Mouse (Mus musculus) cortical plate, adult 2 months (tissue): ENCODE results near the gene Snrnp200. TPM values are rescaled to one million over a fixed set of nuclear protein-coding genes. Genes with fewer than 3 reads are reported as not detected.
"Not testable (repeated sequence)": the region's sequence is repeated elsewhere in the genome, so short reads cannot be mapped to it uniquely, and the experiment has no call there.

Experiments used
- H3K27ac ChIP-seq: fragments of 200-500 bp; 2 replicates; pipeline ENCODE4 v1.5.1; 2012; ENCODE audit warnings: low read length, control low read depth, inconsistent platforms; ENCODE audit not compliant: insufficient read depth
- H3K4me1 ChIP-seq: fragments of 200-500 bp; 2 replicates; pipeline ENCODE4 v1.6.1; 2011; ENCODE audit warnings: low read length; ENCODE audit not compliant: control insufficient read depth, insufficient read depth
- H3K4me3 ChIP-seq: fragments of 200-500 bp; 2 replicates; pipeline ENCODE4 v1.5.1; 2011; ENCODE audit warnings: mild to moderate bottlenecking, low read length, control low read depth; ENCODE audit not compliant: insufficient read depth
- CTCF ChIP-seq: fragments of 200-500 bp; IDR thresholded peaks from 2 replicates; pipeline ENCODE4 v1.5.1; 2011; ENCODE audit warnings: mild to moderate bottlenecking, control low read depth, low read length; ENCODE audit not compliant: insufficient read depth; ENCODE audit errors: extremely low read depth
- POLR2A ChIP-seq: fragments of 200-500 bp; IDR thresholded peaks from 2 replicates; pipeline ENCODE4 v1.6.1; 2011; ENCODE audit warnings: mild to moderate bottlenecking, low read length, control low read depth; ENCODE audit not compliant: insufficient read depth; ENCODE audit errors: extremely low read depth
- polyA plus RNA-seq: library from polyadenylated mRNA; depleted of rRNA; stranded (reverse); fragments of >200 nt; gene quantifications from 2 replicates; pipeline ENCODE4 v1.2.3, GENCODE M21; 2012; rRNA removed

Gene Snrnp200
- polyA plus RNA-seq: 61.7 and 62.3 TPM in 2 replicates

- Histone ChIP-seq H3K4me1 (peaks cover 2% of the 10 kb centered on the region; the same call in 1 of the 2 replicates), H3K4me3 (peak within 1 kb of the TSS; percentile 77), H3K27ac (no peak within 1 kb of the TSS)
- TF ChIP-seq CTCF (no peak), POLR2A (no peak; the same call in 1 of the 2 replicates)
These were observed at the start of gene Snrnp200, which contains the start of gene 1810024B03Rik for GRCm38 (mm10) chr2:127207547-127208451. Gene Snrnp200, plus strand, starts transcription at chr2:127208386. Gene 1810024B03Rik, minus strand, starts transcription at chr2:127208280.

GRCm38 (mm10) chr2:127165675-127166074 is 42.5 kb upstream of the Snrnp200 start:
- no peak overlapping the region for H3K4me3 ChIP-seq
- TF ChIP-seq CTCF (no peak), POLR2A (no peak)
- no peak overlapping the region for H3K27ac ChIP-seq
- no peaks in the 10 kb centered on the region for H3K4me1 ChIP-seq

- H3K4me3 ChIP-seq, H3K27ac ChIP-seq, H3K4me1 ChIP-seq: not testable (repeated sequence)
- 0 out of 2 replicates have a peak, but pooled peaks have one; percentile 4 for TF ChIP-seq CTCF
These were observed 41.9 kb upstream of the Snrnp200 start for GRCm38 (mm10) chr2:127166261-127166660.

DNA sequence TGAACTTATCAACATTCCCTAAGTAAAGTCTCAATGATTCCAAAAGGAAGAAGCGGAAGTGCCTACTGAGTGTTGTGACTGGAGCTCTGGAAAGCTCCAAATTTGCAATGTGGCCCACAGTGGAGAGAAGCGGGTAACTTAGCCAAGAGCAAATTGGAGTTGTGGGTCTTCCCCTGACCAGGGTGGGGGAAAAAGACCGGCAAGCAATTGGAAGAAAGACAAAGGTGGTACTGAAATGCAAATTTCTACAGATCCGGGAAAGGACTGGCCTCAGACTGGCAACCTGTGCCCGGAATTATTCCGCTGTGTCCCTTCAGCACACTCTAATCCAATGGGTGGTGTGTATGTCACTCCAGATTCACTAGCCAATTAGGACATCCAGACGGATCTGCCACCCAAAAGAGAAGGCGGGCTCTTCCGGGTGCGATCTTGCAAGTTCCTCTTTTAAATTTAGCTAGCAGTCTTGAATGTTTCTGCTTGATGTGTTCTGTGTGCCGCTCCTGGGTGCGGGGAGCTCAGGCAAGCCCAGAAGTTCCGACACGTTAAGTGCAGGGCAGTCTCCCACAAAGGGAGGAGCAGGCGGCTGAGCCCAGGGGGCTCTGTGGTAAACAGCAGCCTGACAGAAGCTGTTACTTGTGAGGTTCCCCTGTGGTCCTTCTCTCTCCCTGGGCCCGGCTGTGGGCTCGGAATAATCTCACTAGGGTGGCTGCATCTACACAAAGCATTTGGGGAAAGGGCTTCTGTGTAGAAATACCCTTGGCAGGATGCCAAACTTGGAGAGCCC is 25.4 kb upstream of the Snrnp200 start:
- no peaks in the 10 kb centered on the region for H3K4me1 ChIP-seq
- TF ChIP-seq POLR2A (peak; percentile 77), CTCF (no peak)
- H3K4me3 ChIP-seq: peak overlapping the region; percentile 61
- H3K27ac ChIP-seq: peak overlapping the region; percentile 66; the same call in 1 of the 2 replicates

- H3K4me1 ChIP-seq: no peaks in the 10 kb centered on the region
- no peak overlapping the region for H3K27ac ChIP-seq
- no peak overlapping the region for H3K4me3 ChIP-seq
- TF ChIP-seq CTCF: no peak
- TF ChIP-seq POLR2A: no peak
These were observed 18.6 kb upstream of the Snrnp200 start for GRCm38 (mm10) chr2:127189574-127189973.

DNA sequence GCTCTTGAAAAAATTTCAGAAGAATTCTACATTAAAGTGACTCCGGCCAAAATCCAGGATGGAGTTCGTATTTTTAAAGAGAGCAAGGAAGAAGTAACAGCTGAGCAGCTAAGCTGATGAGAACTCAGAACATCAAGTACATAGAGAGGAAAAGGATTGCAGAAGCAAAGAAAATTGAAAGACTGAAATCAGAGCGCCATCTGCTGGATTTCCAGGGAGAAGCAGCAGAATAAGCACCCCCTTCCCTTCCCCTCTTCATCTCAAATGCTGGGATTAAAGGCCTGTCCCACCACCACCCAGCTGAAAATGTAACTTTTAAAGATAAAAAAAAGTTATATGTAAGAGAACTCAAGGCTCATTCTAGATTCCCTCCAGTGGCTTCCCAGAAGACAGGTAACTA is 3.3 kb upstream of the Snrnp200 start:
- H3K4me1 ChIP-seq: peaks cover 2% of the 10 kb centered on the region; the same call in 1 of the 2 replicates
- no peak overlapping the region for H3K27ac ChIP-seq
- no peak overlapping the region for H3K4me3 ChIP-seq
- TF ChIP-seq CTCF (peak; percentile 69), POLR2A (no peak)

GRCm38 (mm10) chr2:127205936-127206335 is 2.2 kb upstream of the Snrnp200 start:
- H3K4me3 ChIP-seq, H3K4me1 ChIP-seq: not testable (repeated sequence)

DNA sequence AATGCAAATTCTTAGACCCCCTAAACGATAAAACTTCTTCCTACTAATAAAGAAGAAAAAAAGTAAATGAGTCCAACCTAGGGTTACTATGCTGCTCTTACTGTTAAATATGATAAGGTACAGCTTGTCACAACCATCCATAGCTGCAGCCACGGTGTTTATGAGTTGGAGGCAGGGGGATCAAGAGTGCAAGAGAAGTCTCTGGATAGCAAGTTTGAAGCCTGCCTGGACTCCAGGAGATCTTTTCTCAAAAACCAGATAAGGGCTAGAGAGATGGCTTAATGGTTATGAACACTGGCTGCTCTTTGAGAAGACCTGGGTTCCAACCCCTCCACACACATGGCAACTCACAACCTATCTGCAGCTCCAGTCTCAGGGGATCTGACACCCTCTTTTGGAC is 1.3 kb upstream of the Snrnp200 start:
- Histone ChIP-seq H3K4me1 (peaks cover 2% of the 10 kb centered on the region; the same call in 1 of the 2 replicates), H3K27ac (no peak overlapping the region), H3K4me3 (no peak overlapping the region)
- TF ChIP-seq POLR2A (no peak), CTCF (no peak)

More at GRCm38 (mm10) chr2:127205936-127206335, 2.2 kb upstream of the Snrnp200 start:
- H3K27ac ChIP-seq: not testable (repeated sequence)

- TF ChIP-seq CTCF: no peak
- TF ChIP-seq POLR2A: no peak
- Histone ChIP-seq H3K27ac (no peak overlapping the region), H3K4me3 (peak overlapping the region; percentile 77), H3K4me1 (peaks cover 2% of the 10 kb centered on the region; the same call in 1 of the 2 replicates)
These were observed 225 bp downstream of the Snrnp200 start for GRCm38 (mm10) chr2:127208452-127208769.
